Mouse (Mus musculus): ENCODE measurements around the gene D17H6S53E.

DNA sequence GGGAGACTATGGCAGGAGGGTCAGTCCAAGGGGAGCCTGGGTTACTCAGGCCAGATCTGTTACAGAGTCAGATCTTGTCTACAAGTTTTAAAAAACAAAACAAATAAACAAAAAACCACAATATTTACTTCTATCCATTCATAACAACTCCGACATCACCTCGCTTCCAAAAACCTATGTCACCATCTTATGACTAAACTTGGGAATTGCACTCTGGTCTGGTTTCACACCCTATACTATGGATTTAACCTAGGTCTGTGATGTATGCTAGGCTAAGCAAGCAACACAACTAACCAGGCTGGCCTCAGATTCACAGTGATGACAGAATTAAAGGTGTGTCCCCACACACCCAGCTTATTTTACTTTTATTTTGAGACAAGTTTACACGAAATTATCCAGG lies 19.7 kb upstream of the D17H6S53E start:
- no peak for TF ChIP-seq POLR2A (IDR thresholded peaks at IDR 0.05; ENCODE audit: borderline replicate concordance, extremely low read depth, low read depth, low read length)
- no peak for TF ChIP-seq CTCF (IDR thresholded peaks at IDR 0.05; ENCODE audit: insufficient read depth, low read length)
